Mouse (Mus musculus): ENCODE data around the gene Mpdz.

GRCm38 (mm10) chr4:81429670-81430069, 12.9 kb downstream of the Mpdz start:
- TF ChIP-seq POLR2A (IDR thresholded peaks at IDR 0.05; ENCODE audit: low read depth, low read length): no peak
- TF ChIP-seq CTCF (IDR thresholded peaks at IDR 0.05; ENCODE audit: extremely low read depth, insufficient read depth, insufficient read length, insufficient replicate concordance): no peak

All from spleen, adult 2 months (tissue).